Mouse (Mus musculus): ENCODE measurements at regions not wholly inside any gene's neighbourhood (a gene's known extent, or its start where the extent isn't known, plus 50 kb on each side); places are given as distances from the start of the nearest gene placed in this dataset.

- Histone ChIP-seq H3K27ac (no peak overlapping the region), H3K4me2 (ENCODE audit: low read length) (no peak overlapping the region), H3K4me3 (replicated peaks; ENCODE audit: low read depth, low read length) (no peak overlapping the region), H3K9ac (ENCODE audit: low read depth, low read length) (no peak overlapping the region), H3K9me3 (replicated peaks; ENCODE audit: low read length) (no peaks in the 10 kb centered on the region), H3K36me3 (ENCODE audit: insufficient read depth, low read length) (no peaks in the 10 kb centered on the region), H3K27me3 (ENCODE audit: insufficient read depth, low read length) (no peaks in the 10 kb centered on the region), H3K4me1 (replicated peaks; ENCODE audit: insufficient read depth, low read length) (no peaks in the 10 kb centered on the region)
- whole genome bisulfite sequencing: 81% methylated on average over 8 of the region's 8 CpGs
- TF ChIP-seq CTCF (IDR thresholded peaks at IDR 0.05; ENCODE audit: low read depth): no peak
- DNase-seq (ENCODE audit: low spot score): no peak
- no peak for ATAC-seq (replicated peaks; ENCODE audit: low FRiP score, low read depth)
Measured at GRCm38 (mm10) chr1:183637214-183637613, 219.2 kb downstream of the Hhipl2 start.

GRCm38 (mm10) chr1:183639332-183639731 is 221.3 kb downstream of the Hhipl2 start:
- no peak for DNase-seq (ENCODE audit: low spot score)
- Histone ChIP-seq H3K36me3 (ENCODE audit: insufficient read depth, low read length) (no peaks in the 10 kb centered on the region), H3K27ac (no peak overlapping the region)

GRCm38 (mm10) chr1:183640568-183640967 is 222.6 kb downstream of the Hhipl2 start:
- DNase-seq (ENCODE audit: low spot score) (peak; percentile 40), ATAC-seq (replicated peaks; ENCODE audit: low FRiP score, low read depth) (no peak)
- Histone ChIP-seq H3K27me3 (ENCODE audit: insufficient read depth, low read length) (no peaks in the 10 kb centered on the region), H3K27ac (no peak overlapping the region), H3K36me3 (ENCODE audit: insufficient read depth, low read length) (no peaks in the 10 kb centered on the region), H3K4me2 (ENCODE audit: low read length) (no peak overlapping the region), H3K9ac (ENCODE audit: low read depth, low read length) (no peak overlapping the region), H3K4me3 (replicated peaks; ENCODE audit: low read depth, low read length) (no peak overlapping the region), H3K4me1 (replicated peaks; ENCODE audit: insufficient read depth, low read length) (no peaks in the 10 kb centered on the region), H3K9me3 (replicated peaks; ENCODE audit: low read length) (no peaks in the 10 kb centered on the region)
- TF ChIP-seq CTCF (IDR thresholded peaks at IDR 0.05; ENCODE audit: low read depth): no peak
- 56% methylated on average over 8 of the region's 8 CpGs for WGBS

More at GRCm38 (mm10) chr1:183639332-183639731, 221.3 kb downstream of the Hhipl2 start:
- Histone ChIP-seq H3K27me3 (ENCODE audit: insufficient read depth, low read length) (no peaks in the 10 kb centered on the region), H3K9ac (ENCODE audit: low read depth, low read length) (no peak overlapping the region), H3K4me1 (replicated peaks; ENCODE audit: insufficient read depth, low read length) (no peaks in the 10 kb centered on the region), H3K9me3 (replicated peaks; ENCODE audit: low read length) (no peaks in the 10 kb centered on the region), H3K4me2 (ENCODE audit: low read length) (no peak overlapping the region), H3K4me3 (replicated peaks; ENCODE audit: low read depth, low read length) (no peak overlapping the region)
- no peak for ATAC-seq (replicated peaks; ENCODE audit: low FRiP score, low read depth)
- no peak for TF ChIP-seq CTCF (IDR thresholded peaks at IDR 0.05; ENCODE audit: low read depth)
- 43% methylated on average over 7 of the region's 7 CpGs for WGBS

- no peaks in the 10 kb centered on the region for H3K36me3 ChIP-seq (ENCODE audit: insufficient read depth, low read length)
- H3K9me3 ChIP-seq (replicated peaks; ENCODE audit: low read length): no peaks in the 10 kb centered on the region
- no peaks in the 10 kb centered on the region for H3K4me1 ChIP-seq (replicated peaks; ENCODE audit: insufficient read depth, low read length)
- H3K27me3 ChIP-seq (ENCODE audit: insufficient read depth, low read length): no peaks in the 10 kb centered on the region
- ATAC-seq (replicated peaks; ENCODE audit: low FRiP score, low read depth) (no peak), DNase-seq (ENCODE audit: low spot score) (peak; percentile 60)
- no peak overlapping the region for H3K27ac ChIP-seq
- no peak overlapping the region for H3K4me2 ChIP-seq (ENCODE audit: low read length)
- 32% methylated on average over 2 of the region's 2 CpGs for WGBS
- H3K4me3 ChIP-seq (replicated peaks; ENCODE audit: low read depth, low read length): no peak overlapping the region
- no peak for TF ChIP-seq CTCF (IDR thresholded peaks at IDR 0.05; ENCODE audit: low read depth)
- H3K9ac ChIP-seq (ENCODE audit: low read depth, low read length): no peak overlapping the region
Measured at GRCm38 (mm10) chr1:183644001-183644400, 226.0 kb downstream of the Hhipl2 start.

GRCm38 (mm10) chr1:183653878-183654277 is 235.9 kb downstream of the Hhipl2 start:
- WGBS: 64% methylated on average over 6 of the region's 6 CpGs
- H3K27me3 ChIP-seq (ENCODE audit: insufficient read depth, low read length): no peaks in the 10 kb centered on the region
- TF ChIP-seq CTCF (IDR thresholded peaks at IDR 0.05; ENCODE audit: low read depth): no peak
- H3K4me1 ChIP-seq (replicated peaks; ENCODE audit: insufficient read depth, low read length): no peaks in the 10 kb centered on the region
- no peak overlapping the region for H3K27ac ChIP-seq
- H3K36me3 ChIP-seq (ENCODE audit: insufficient read depth, low read length): no peaks in the 10 kb centered on the region
- no peak for DNase-seq (ENCODE audit: low spot score)
- no peak overlapping the region for H3K4me2 ChIP-seq (ENCODE audit: low read length)
- no peaks in the 10 kb centered on the region for H3K9me3 ChIP-seq (replicated peaks; ENCODE audit: low read length)
- H3K4me3 ChIP-seq (replicated peaks; ENCODE audit: low read depth, low read length): no peak overlapping the region
- no peak overlapping the region for H3K9ac ChIP-seq (ENCODE audit: low read depth, low read length)
- ATAC-seq (replicated peaks; ENCODE audit: low FRiP score, low read depth): no peak

- H3K9ac ChIP-seq (ENCODE audit: low read depth, low read length): no peak overlapping the region
- peak; percentile 81 for TF ChIP-seq CTCF (IDR thresholded peaks at IDR 0.05; ENCODE audit: low read depth)
- 60% methylated on average over 5 of the region's 5 CpGs for WGBS
- no peaks in the 10 kb centered on the region for H3K9me3 ChIP-seq (replicated peaks; ENCODE audit: low read length)
- H3K4me1 ChIP-seq (replicated peaks; ENCODE audit: insufficient read depth, low read length): no peaks in the 10 kb centered on the region
- peak; percentile 70 for DNase-seq (ENCODE audit: low spot score)
- H3K27me3 ChIP-seq (ENCODE audit: insufficient read depth, low read length): no peaks in the 10 kb centered on the region
- no peak for ATAC-seq (replicated peaks; ENCODE audit: low FRiP score, low read depth)
- no peak overlapping the region for H3K4me2 ChIP-seq (ENCODE audit: low read length)
- no peaks in the 10 kb centered on the region for H3K36me3 ChIP-seq (ENCODE audit: insufficient read depth, low read length)
- no peak overlapping the region for H3K4me3 ChIP-seq (replicated peaks; ENCODE audit: low read depth, low read length)
- no peak overlapping the region for H3K27ac ChIP-seq
Measured at GRCm38 (mm10) chr1:183657043-183657442, 239.0 kb downstream of the Hhipl2 start.

- H3K27me3 ChIP-seq (ENCODE audit: insufficient read depth, low read length): no peaks in the 10 kb centered on the region
- H3K9ac ChIP-seq (ENCODE audit: low read depth, low read length): no peak overlapping the region
- H3K36me3 ChIP-seq (ENCODE audit: insufficient read depth, low read length): no peaks in the 10 kb centered on the region
- no peak overlapping the region for H3K4me3 ChIP-seq (replicated peaks; ENCODE audit: low read depth, low read length)
- no peak overlapping the region for H3K27ac ChIP-seq
- H3K4me1 ChIP-seq (replicated peaks; ENCODE audit: insufficient read depth, low read length): 0 out of 2 replicates have a peak, but pooled peaks cover 5% of the 10 kb centered on the region
- H3K9me3 ChIP-seq (replicated peaks; ENCODE audit: low read length): no peaks in the 10 kb centered on the region
- no peak for TF ChIP-seq CTCF (IDR thresholded peaks at IDR 0.05; ENCODE audit: low read depth)
- H3K4me2 ChIP-seq (ENCODE audit: low read length): no peak overlapping the region
- DNase-seq (ENCODE audit: low spot score): no peak
- ATAC-seq (replicated peaks; ENCODE audit: low FRiP score, low read depth): no peak
- 65% methylated on average over 2 of the region's 2 CpGs for WGBS
Measured at GRCm38 (mm10) chr1:183660541-183660940, 242.5 kb downstream of the Hhipl2 start.
